Mouse (Mus musculus) cerebral cortex, adult 2 months (tissue): ENCODE data around the gene Cntn3.

Source experiments
- WGBS: fragments of 180-500 bp; shearing (Covaris S2); methylation state at CpG from one replicate; pipeline ENCODE4 v1.1.7; 2018; 5-methylcytosine and 5-hydroxymethylcytosine counted together

Cntn3 gene

GRCm38 (mm10) chr6:102438353-102438752 is 134.5 kb downstream of the Cntn3 start:
- WGBS, result 38% methylated on average over 4 of the region's 4 CpGs

- WGBS, result 50% methylated on average over 1 of the region's 1 CpGs
These were observed 145.4 kb downstream of the Cntn3 start for GRCm38 (mm10) chr6:102427549-102427948.

GRCm38 (mm10) chr6:102421781-102422180 is 151.1 kb downstream of the Cntn3 start:
- 74% methylated on average over 1 of the region's 1 CpGs for WGBS

- 86% methylated on average over 4 of the region's 4 CpGs for WGBS
These were observed 184.3 kb downstream of the Cntn3 start for GRCm38 (mm10) chr6:102388590-102388989.

- 33% methylated on average over 1 of the region's 1 CpGs for WGBS
These were observed 200.8 kb downstream of the Cntn3 start for GRCm38 (mm10) chr6:102372112-102372511.

- 63% methylated on average over 3 of the region's 3 CpGs for WGBS
These were observed 209.5 kb downstream of the Cntn3 start for GRCm38 (mm10) chr6:102363291-102363832.

GRCm38 (mm10) chr6:102332144-102332543 is 240.8 kb downstream of the Cntn3 start:
- 50% methylated on average over 3 of the region's 3 CpGs for WGBS

GRCm38 (mm10) chr6:102326711-102327110 is 246.2 kb downstream of the Cntn3 start:
- 28% methylated on average over 2 of the region's 2 CpGs for WGBS

GRCm38 (mm10) chr6:102322614-102323284 is 250.2 kb downstream of the Cntn3 start:
- 70% methylated on average over 4 of the region's 4 CpGs for WGBS

GRCm38 (mm10) chr6:102319755-102320154 is 253.1 kb downstream of the Cntn3 start:
- WGBS, result 93% methylated on average over 3 of the region's 3 CpGs

GRCm38 (mm10) chr6:102282889-102283288 is 290.0 kb downstream of the Cntn3 start:
- 51% methylated on average over 2 of the region's 2 CpGs for WGBS

GRCm38 (mm10) chr6:102231015-102231414 is 341.9 kb downstream of the Cntn3 start:
- WGBS, result 87% methylated on average over 1 of the region's 1 CpGs

- 41% methylated on average over 1 of the region's 1 CpGs for WGBS
These were observed 386.6 kb downstream of the Cntn3 start for GRCm38 (mm10) chr6:102186316-102186715.

GRCm38 (mm10) chr6:102170913-102171312 is 402.0 kb downstream of the Cntn3 start:
- 36% methylated on average over 6 of the region's 6 CpGs for WGBS

- WGBS, result 76% methylated on average over 3 of the region's 3 CpGs
These were observed 411.7 kb downstream of the Cntn3 start for GRCm38 (mm10) chr6:102161186-102161585.

GRCm38 (mm10) chr6:102121676-102122075 is 451.2 kb downstream of the Cntn3 start:
- 97% methylated on average over 4 of the region's 4 CpGs for WGBS

- 55% methylated on average over 2 of the region's 2 CpGs for WGBS
These were observed 452.9 kb downstream of the Cntn3 start for GRCm38 (mm10) chr6:102120003-102120402.

- 74% methylated on average over 2 of the region's 2 CpGs for WGBS
These were observed 459.3 kb downstream of the Cntn3 start for GRCm38 (mm10) chr6:102113629-102114028.
